Mouse (Mus musculus): ENCODE data around the gene Prkn. TPM values are rescaled to one million over a fixed set of nuclear protein-coding genes. Genes with fewer than 3 reads are reported as not detected.

The Prkn gene
- polyA plus RNA-seq, 1 experiment = 16.7 TPM

DNA sequence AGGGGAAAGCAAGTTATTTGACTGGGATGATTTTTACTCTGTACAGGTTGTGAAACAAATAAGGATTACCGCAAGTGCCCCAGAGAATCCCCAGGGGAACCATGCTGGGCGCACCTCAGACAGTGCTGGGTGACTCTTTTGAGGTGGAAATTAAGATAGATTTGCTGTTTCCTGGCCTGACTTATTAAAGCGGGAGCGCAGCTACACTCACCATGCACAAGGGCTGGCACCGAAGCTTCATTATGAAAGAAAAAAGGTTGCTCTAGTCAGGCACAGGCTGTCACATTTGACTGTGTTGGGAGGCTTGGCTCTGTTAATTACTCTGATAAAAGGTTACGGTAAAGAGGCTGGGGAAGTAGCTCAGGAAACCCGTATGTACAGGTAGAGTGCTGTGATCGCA lies 97.7 kb downstream of the Prkn start:
- no peak for TF ChIP-seq CTCF (IDR thresholded peaks at IDR 0.05; ENCODE audit: borderline replicate concordance, insufficient read depth, low read depth, low read length)
- TF ChIP-seq POLR2A (IDR thresholded peaks at IDR 0.05; ENCODE audit: borderline replicate concordance, insufficient read depth, low read length) = no peak
- 36% methylated on average over 8 of the region's 8 CpGs for WGBS
- DNase-seq = peak in 1 of 2 experiments; percentile 10
- no peaks in the 10 kb centered on the region for H3K27me3 ChIP-seq (ENCODE audit: control insufficient read depth, insufficient read depth, low read length)
- peaks cover 5% of the 10 kb centered on the region; the same call in 1 of the 2 replicates for H3K4me1 ChIP-seq (ENCODE audit: control insufficient read depth, insufficient read depth, low read length)
- H3K4me3 ChIP-seq (replicated peaks; ENCODE audit: insufficient read depth, low read depth, low read length) = no peak overlapping the region
- no peak overlapping the region for H3K27ac ChIP-seq (ENCODE audit: insufficient read depth, low read length)

DNA sequence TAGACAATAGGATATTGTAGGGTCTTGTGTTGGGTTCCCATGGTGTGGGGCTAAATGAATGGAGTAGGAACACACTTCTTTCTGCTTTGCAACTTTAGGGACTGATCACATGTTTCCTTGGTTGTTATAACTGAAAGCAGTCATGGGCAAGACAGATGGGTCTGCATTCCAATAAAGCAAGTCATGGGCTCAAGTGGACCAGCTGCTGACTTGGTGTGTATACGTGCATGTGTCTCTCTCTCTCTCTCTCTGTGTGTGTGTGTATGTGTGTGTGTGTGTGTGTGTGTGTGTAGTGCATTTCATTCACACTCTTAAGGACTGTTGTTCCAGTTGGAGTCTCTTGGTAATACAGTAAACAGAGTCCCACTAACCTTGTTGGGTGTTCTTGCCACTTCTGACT lies 98.6 kb downstream of the Prkn start:
- WGBS = 84% methylated on average over 1 of the region's 1 CpGs
- peaks cover 5% of the 10 kb centered on the region; the same call in 1 of the 2 replicates for H3K4me1 ChIP-seq (ENCODE audit: control insufficient read depth, insufficient read depth, low read length)
- no peak for DNase-seq
- TF ChIP-seq CTCF (IDR thresholded peaks at IDR 0.05; ENCODE audit: borderline replicate concordance, insufficient read depth, low read depth, low read length) (no peak), POLR2A (IDR thresholded peaks at IDR 0.05; ENCODE audit: borderline replicate concordance, insufficient read depth, low read length) (no peak)
- H3K27ac ChIP-seq (ENCODE audit: insufficient read depth, low read length) = no peak overlapping the region
- no peaks in the 10 kb centered on the region for H3K27me3 ChIP-seq (ENCODE audit: control insufficient read depth, insufficient read depth, low read length)
- H3K4me3 ChIP-seq (replicated peaks; ENCODE audit: insufficient read depth, low read depth, low read length) = no peak overlapping the region

GRCm38 (mm10) chr17:10946552-10946951 lies 106.4 kb downstream of the Prkn start:
- TF ChIP-seq CTCF (IDR thresholded peaks at IDR 0.05; ENCODE audit: borderline replicate concordance, insufficient read depth, low read depth, low read length) (no peak), POLR2A (IDR thresholded peaks at IDR 0.05; ENCODE audit: borderline replicate concordance, insufficient read depth, low read length) (no peak)
- 10% methylated on average over 4 of the region's 4 CpGs for WGBS
- Histone ChIP-seq H3K27me3 (ENCODE audit: control insufficient read depth, insufficient read depth, low read length) (no peaks in the 10 kb centered on the region), H3K4me3 (replicated peaks; ENCODE audit: insufficient read depth, low read depth, low read length) (no peak overlapping the region), H3K27ac (ENCODE audit: insufficient read depth, low read length) (no peak overlapping the region; the same call in 1 of the 2 replicates), H3K4me1 (ENCODE audit: control insufficient read depth, insufficient read depth, low read length) (peaks cover 4% of the 10 kb centered on the region; the same call in 1 of the 2 replicates)
- DNase-seq = peak; percentile 53 to 77

DNA sequence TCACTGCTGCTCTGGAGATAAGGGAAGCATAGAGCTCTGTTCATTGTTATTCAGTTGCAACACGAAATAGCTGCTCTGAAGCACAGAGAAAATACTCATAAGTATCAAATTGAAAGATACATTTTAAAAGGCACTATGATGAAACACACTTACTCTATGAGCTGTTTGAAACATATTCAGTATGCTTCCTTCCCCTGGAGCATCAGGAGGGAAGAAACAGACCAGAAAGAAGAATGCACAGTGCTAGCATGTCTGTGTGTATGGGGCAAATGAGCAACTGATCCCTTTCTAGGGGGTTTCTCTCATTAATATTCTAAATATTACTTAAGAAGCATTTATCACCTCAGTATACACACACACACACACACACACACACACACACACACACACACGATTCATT lies 107.4 kb downstream of the Prkn start:
- 97% methylated on average over 2 of the region's 2 CpGs for WGBS
- Histone ChIP-seq H3K4me3 (replicated peaks; ENCODE audit: insufficient read depth, low read depth, low read length) (no peak overlapping the region), H3K27ac (ENCODE audit: insufficient read depth, low read length) (no peak overlapping the region), H3K4me1 (ENCODE audit: control insufficient read depth, insufficient read depth, low read length) (peaks cover 4% of the 10 kb centered on the region; the same call in 1 of the 2 replicates), H3K27me3 (ENCODE audit: control insufficient read depth, insufficient read depth, low read length) (no peaks in the 10 kb centered on the region)
- DNase-seq = no peak
- no peak for TF ChIP-seq POLR2A (IDR thresholded peaks at IDR 0.05; ENCODE audit: borderline replicate concordance, insufficient read depth, low read length)
- no peak for TF ChIP-seq CTCF (IDR thresholded peaks at IDR 0.05; ENCODE audit: borderline replicate concordance, insufficient read depth, low read depth, low read length)

DNA sequence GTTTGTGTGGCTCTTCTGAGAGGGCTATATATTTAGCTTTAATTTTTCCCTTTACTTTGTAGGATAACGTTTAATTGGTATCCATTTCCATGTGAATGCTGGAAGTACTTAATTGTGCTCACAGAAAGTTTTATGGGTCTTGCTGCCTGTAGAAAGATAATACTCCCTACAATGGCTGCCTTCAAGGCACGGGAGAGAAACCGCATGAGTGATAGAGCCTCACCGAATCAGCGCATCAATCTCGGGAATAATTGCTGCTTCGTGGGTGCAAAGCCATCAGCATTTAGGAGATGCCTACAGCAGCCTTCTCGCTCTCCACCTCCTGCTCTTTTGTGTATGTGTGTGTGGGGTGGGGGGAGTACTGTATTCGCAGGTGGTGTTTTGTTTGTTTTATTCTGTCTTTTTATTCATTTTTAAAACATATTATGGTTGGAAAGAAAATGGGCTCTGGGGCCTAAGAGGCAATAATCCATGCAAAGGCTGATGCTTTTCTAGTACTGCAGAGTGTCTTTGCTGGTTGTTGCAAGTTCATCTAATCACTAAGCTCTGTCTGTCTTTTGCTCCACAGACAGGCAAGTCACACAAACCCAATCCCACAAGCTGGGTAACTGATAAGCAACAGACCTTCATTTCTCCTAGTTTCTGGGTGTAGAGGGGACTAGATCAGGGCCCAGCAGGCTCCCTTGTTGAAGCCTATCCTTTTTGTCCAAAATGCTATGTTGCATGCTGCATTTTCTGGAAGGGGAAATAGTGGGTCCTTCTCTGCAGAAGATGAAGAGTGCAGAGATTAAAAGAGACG lies 119.1 kb downstream of the Prkn start:
- no peak for TF ChIP-seq CTCF (IDR thresholded peaks at IDR 0.05; ENCODE audit: borderline replicate concordance, insufficient read depth, low read depth, low read length)
- no peak for TF ChIP-seq POLR2A (IDR thresholded peaks at IDR 0.05; ENCODE audit: borderline replicate concordance, insufficient read depth, low read length)
- WGBS = 95% methylated on average over 10 of the region's 10 CpGs
- H3K4me3 ChIP-seq (replicated peaks; ENCODE audit: insufficient read depth, low read depth, low read length) = no peak overlapping the region
- peaks cover 4% of the 10 kb centered on the region; the same call in 1 of the 2 replicates for H3K4me1 ChIP-seq (ENCODE audit: control insufficient read depth, insufficient read depth, low read length)
- H3K27ac ChIP-seq (ENCODE audit: insufficient read depth, low read length) = no peak overlapping the region
- H3K27me3 ChIP-seq (ENCODE audit: control insufficient read depth, insufficient read depth, low read length) = no peaks in the 10 kb centered on the region
- no peak for DNase-seq

DNA sequence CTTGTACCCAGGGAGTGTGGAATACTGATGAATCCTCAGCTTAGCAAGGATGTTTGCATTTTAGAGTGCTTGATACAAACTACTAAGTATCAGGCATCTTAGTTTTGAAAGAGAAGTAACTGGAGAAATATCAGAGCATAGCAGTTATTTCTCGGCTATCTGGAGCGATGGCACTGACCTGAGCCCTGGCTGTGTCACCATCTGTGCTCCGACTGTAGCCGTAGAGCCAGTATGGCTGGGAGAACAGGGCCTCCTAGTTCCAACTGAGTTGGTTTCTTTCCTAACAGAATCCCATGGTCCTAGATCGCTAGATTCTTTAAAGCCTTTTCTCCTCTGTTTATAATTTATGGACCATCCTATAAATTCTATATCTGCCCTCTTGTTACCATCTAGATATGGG lies 122.0 kb downstream of the Prkn start:
- peak overlapping the region; percentile 41; the same call in 1 of the 2 replicates for H3K27ac ChIP-seq (ENCODE audit: insufficient read depth, low read length)
- peak; percentile 80 to 91 for DNase-seq
- WGBS = 11% methylated on average over 5 of the region's 5 CpGs
- H3K4me1 ChIP-seq (ENCODE audit: control insufficient read depth, insufficient read depth, low read length) = peaks cover 4% of the 10 kb centered on the region; the same call in 1 of the 2 replicates
- no peak for TF ChIP-seq POLR2A (IDR thresholded peaks at IDR 0.05; ENCODE audit: borderline replicate concordance, insufficient read depth, low read length)
- H3K4me3 ChIP-seq (replicated peaks; ENCODE audit: insufficient read depth, low read depth, low read length) = no peak overlapping the region
- H3K27me3 ChIP-seq (ENCODE audit: control insufficient read depth, insufficient read depth, low read length) = no peaks in the 10 kb centered on the region

DNA sequence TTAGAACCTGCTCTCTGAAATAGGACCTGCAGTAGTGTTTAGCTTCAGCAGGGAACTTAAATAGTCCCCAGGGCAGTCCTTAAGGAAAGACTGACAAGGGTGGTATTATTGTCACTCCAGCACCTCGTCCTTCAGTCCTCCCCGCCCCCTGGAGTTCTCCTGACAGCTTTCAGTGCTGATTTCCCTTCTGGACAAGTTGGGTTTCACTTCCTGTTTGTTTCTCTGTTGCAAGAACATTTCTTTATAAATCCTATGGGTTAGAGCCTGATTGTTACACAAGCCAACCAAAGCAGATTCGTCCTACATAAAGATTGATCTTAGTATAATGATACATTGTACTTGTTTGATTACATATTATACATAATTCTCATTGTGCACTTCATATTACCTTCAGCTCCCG lies 142.0 kb downstream of the Prkn start:
- no peak overlapping the region for H3K27ac ChIP-seq (ENCODE audit: insufficient read depth, low read length)
- no peak for TF ChIP-seq POLR2A (IDR thresholded peaks at IDR 0.05; ENCODE audit: borderline replicate concordance, insufficient read depth, low read length)
- no peak for TF ChIP-seq CTCF (IDR thresholded peaks at IDR 0.05; ENCODE audit: borderline replicate concordance, insufficient read depth, low read depth, low read length)
- DNase-seq = no peak
- 77% methylated on average over 4 of the region's 4 CpGs for WGBS
- H3K27me3 ChIP-seq (ENCODE audit: control insufficient read depth, insufficient read depth, low read length) = no peaks in the 10 kb centered on the region
- no peaks in the 10 kb centered on the region for H3K4me1 ChIP-seq (ENCODE audit: control insufficient read depth, insufficient read depth, low read length)
- H3K4me3 ChIP-seq (replicated peaks; ENCODE audit: insufficient read depth, low read depth, low read length) = no peak overlapping the region

DNA sequence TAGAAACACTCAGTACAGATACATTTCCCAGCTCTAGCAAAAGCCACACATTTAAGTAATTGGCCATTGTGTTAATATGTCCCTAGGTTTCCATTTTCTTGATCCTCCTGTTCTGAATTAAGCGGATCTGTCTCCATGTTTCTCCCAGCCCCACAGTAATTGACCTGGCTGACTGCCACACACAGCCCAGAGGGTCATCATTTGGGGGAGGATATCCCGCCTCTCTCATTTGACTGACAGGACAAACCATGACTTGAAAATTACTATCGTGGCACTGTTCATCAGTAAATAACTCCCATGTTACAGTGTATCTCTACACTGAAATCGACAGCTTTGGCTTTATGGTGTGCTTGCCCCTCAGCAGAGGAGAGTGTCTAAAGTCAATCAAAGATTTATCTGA lies 146.9 kb downstream of the Prkn start:
- H3K4me3 ChIP-seq (replicated peaks; ENCODE audit: insufficient read depth, low read depth, low read length) = no peak overlapping the region
- 56% methylated on average over 4 of the region's 4 CpGs for WGBS
- no peak overlapping the region for H3K27ac ChIP-seq (ENCODE audit: insufficient read depth, low read length)
- no peak for DNase-seq
- TF ChIP-seq CTCF (IDR thresholded peaks at IDR 0.05; ENCODE audit: borderline replicate concordance, insufficient read depth, low read depth, low read length) = no peak
- H3K27me3 ChIP-seq (ENCODE audit: control insufficient read depth, insufficient read depth, low read length) = no peaks in the 10 kb centered on the region
- H3K4me1 ChIP-seq (ENCODE audit: control insufficient read depth, insufficient read depth, low read length) = no peaks in the 10 kb centered on the region

All from cerebellum, adult 2 months (tissue).